Mouse (Mus musculus): Measurements from ENCODE around the gene Slc3a1. TPM values are rescaled to one million over a fixed set of nuclear protein-coding genes. Genes with fewer than 3 reads are reported as not detected.
A peak's percentile ranks its signal among the peaks of the same experiment; 100 is the strongest.

Slc3a1 gene
- polyA plus RNA-seq, 1 experiment from 2014 or later: 1.0 TPM

GRCm38 (mm10) chr17:85089621-85090020 lies 61.4 kb downstream of the Slc3a1 start:
- WGBS: under 1% methylated on average over 16 of the region's 16 CpGs

GRCm38 (mm10) chr17:85090120-85091099 lies 62.2 kb downstream of the Slc3a1 start, which contains the start of the genes Prepl and Camkmt:
Gene Prepl, minus strand, starts transcription at chr17:85090241.
Gene Camkmt, plus strand, starts transcription at chr17:85090552.
- H3K9me3 ChIP-seq (ENCODE audit: control insufficient read depth, low read length): no peaks in the 10 kb centered on the region
- no peaks in the 10 kb centered on the region for H3K36me3 ChIP-seq (ENCODE audit: control insufficient read depth, insufficient read depth, low read length)
- ATAC-seq (ENCODE audit: low FRiP score, low TSS enrichment) (peak; percentile 99), DNase-seq (ENCODE audit: low spot score) (peak; percentile 96)
- peak within 1 kb of the TSS; percentile 88 for H3K27ac ChIP-seq (replicated peaks)
- peak within 1 kb of the TSS; percentile 86 for H3K4me2 ChIP-seq (replicated peaks; ENCODE audit: low read depth)
- no peaks in the 10 kb centered on the region for H3K4me1 ChIP-seq (replicated peaks; ENCODE audit: control insufficient read depth, insufficient read depth)
- H3K27me3 ChIP-seq (ENCODE audit: control insufficient read depth, insufficient read depth, low read length): no peaks in the 10 kb centered on the region
- WGBS: under 1% methylated on average over 60 of the region's 63 CpGs
- H3K4me3 ChIP-seq (ENCODE audit: low read depth, low read length): peak within 1 kb of the TSS; percentile 88
- H3K9ac ChIP-seq (ENCODE audit: low read length): peak within 1 kb of the TSS; percentile 87
- TF ChIP-seq CTCF (IDR thresholded peaks at IDR 0.05; ENCODE audit: low read depth) (peak; percentile 52), EP300 (optimal IDR thresholded peaks at IDR 0.05) (peak; percentile 98)

More at GRCm38 (mm10) chr17:85089621-85090020, 61.4 kb downstream of the Slc3a1 start:
- Histone ChIP-seq H3K36me3 (ENCODE audit: control insufficient read depth, insufficient read depth, low read length) (no peaks in the 10 kb centered on the region), H3K9ac (ENCODE audit: low read length) (peak overlapping the region; percentile 87), H3K4me2 (replicated peaks; ENCODE audit: low read depth) (peak overlapping the region; percentile 86), H3K4me1 (replicated peaks; ENCODE audit: control insufficient read depth, insufficient read depth) (no peaks in the 10 kb centered on the region), H3K27me3 (ENCODE audit: control insufficient read depth, insufficient read depth, low read length) (no peaks in the 10 kb centered on the region), H3K27ac (replicated peaks) (peak overlapping the region; percentile 88), H3K4me3 (ENCODE audit: low read depth, low read length) (peak overlapping the region; percentile 88), H3K9me3 (ENCODE audit: control insufficient read depth, low read length) (no peaks in the 10 kb centered on the region)
- TF ChIP-seq EP300 (optimal IDR thresholded peaks at IDR 0.05): no peak
- no peak for TF ChIP-seq CTCF (IDR thresholded peaks at IDR 0.05; ENCODE audit: low read depth)
- ATAC-seq (ENCODE audit: low FRiP score, low TSS enrichment): peak; percentile 2; the same call in 1 of the 2 replicates
- no peak for DNase-seq (ENCODE audit: low spot score)

GRCm38 (mm10) chr17:85091762-85092161 lies 63.6 kb downstream of the Slc3a1 start:
- DNase-seq (ENCODE audit: low spot score) (no peak), ATAC-seq (ENCODE audit: low FRiP score, low TSS enrichment) (no peak)
- H3K36me3 ChIP-seq (ENCODE audit: control insufficient read depth, insufficient read depth, low read length): no peaks in the 10 kb centered on the region
- TF ChIP-seq EP300 (optimal IDR thresholded peaks at IDR 0.05) (no peak), CTCF (IDR thresholded peaks at IDR 0.05; ENCODE audit: low read depth) (no peak)
- H3K9me3 ChIP-seq (ENCODE audit: control insufficient read depth, low read length): no peaks in the 10 kb centered on the region
- no peaks in the 10 kb centered on the region for H3K27me3 ChIP-seq (ENCODE audit: control insufficient read depth, insufficient read depth, low read length)
- no peak overlapping the region for H3K4me3 ChIP-seq (ENCODE audit: low read depth, low read length)
- H3K4me2 ChIP-seq (replicated peaks; ENCODE audit: low read depth): peak overlapping the region; percentile 86; the same call in 1 of the 2 replicates
- no peak overlapping the region for H3K27ac ChIP-seq (replicated peaks)
- H3K4me1 ChIP-seq (replicated peaks; ENCODE audit: control insufficient read depth, insufficient read depth): no peaks in the 10 kb centered on the region
- H3K9ac ChIP-seq (ENCODE audit: low read length): no peak overlapping the region
- WGBS: 85% methylated on average over 6 of the region's 6 CpGs

GRCm38 (mm10) chr17:85096396-85096795 lies 68.2 kb downstream of the Slc3a1 start:
- DNase-seq (ENCODE audit: low spot score) (no peak), ATAC-seq (ENCODE audit: low FRiP score, low TSS enrichment) (no peak)
- Histone ChIP-seq H3K4me3 (ENCODE audit: low read depth, low read length) (no peak overlapping the region), H3K9me3 (ENCODE audit: control insufficient read depth, low read length) (0 out of 2 replicates have a peak, but pooled peaks cover 2% of the 10 kb centered on the region), H3K4me2 (replicated peaks; ENCODE audit: low read depth) (no peak overlapping the region), H3K4me1 (replicated peaks; ENCODE audit: control insufficient read depth, insufficient read depth) (no peaks in the 10 kb centered on the region), H3K9ac (ENCODE audit: low read length) (no peak overlapping the region), H3K36me3 (ENCODE audit: control insufficient read depth, insufficient read depth, low read length) (peaks cover 5% of the 10 kb centered on the region; the same call in 1 of the 2 replicates), H3K27ac (replicated peaks) (no peak overlapping the region), H3K27me3 (ENCODE audit: control insufficient read depth, insufficient read depth, low read length) (no peaks in the 10 kb centered on the region)
- 96% methylated on average over 3 of the region's 3 CpGs for WGBS
- no peak for TF ChIP-seq EP300 (optimal IDR thresholded peaks at IDR 0.05)
- no peak for TF ChIP-seq CTCF (IDR thresholded peaks at IDR 0.05; ENCODE audit: low read depth)

GRCm38 (mm10) chr17:85098677-85099323 lies 70.6 kb downstream of the Slc3a1 start:
- no peaks in the 10 kb centered on the region for H3K4me1 ChIP-seq (replicated peaks; ENCODE audit: control insufficient read depth, insufficient read depth)
- peaks cover 5% of the 10 kb centered on the region; the same call in 1 of the 2 replicates for H3K36me3 ChIP-seq (ENCODE audit: control insufficient read depth, insufficient read depth, low read length)
- ATAC-seq (ENCODE audit: low FRiP score, low TSS enrichment) (no peak), DNase-seq (ENCODE audit: low spot score) (no peak)
- 91% methylated on average over 7 of the region's 7 CpGs for WGBS
- H3K27me3 ChIP-seq (ENCODE audit: control insufficient read depth, insufficient read depth, low read length): no peaks in the 10 kb centered on the region
- no peak overlapping the region for H3K4me2 ChIP-seq (replicated peaks; ENCODE audit: low read depth)
- no peak overlapping the region for H3K9ac ChIP-seq (ENCODE audit: low read length)
- H3K27ac ChIP-seq (replicated peaks): no peak overlapping the region
- TF ChIP-seq EP300 (optimal IDR thresholded peaks at IDR 0.05) (no peak), CTCF (IDR thresholded peaks at IDR 0.05; ENCODE audit: low read depth) (no peak)
- H3K9me3 ChIP-seq (ENCODE audit: control insufficient read depth, low read length): 0 out of 2 replicates have a peak, but pooled peaks cover 2% of the 10 kb centered on the region
- no peak overlapping the region for H3K4me3 ChIP-seq (ENCODE audit: low read depth, low read length)

Measured in stomach, postnatal 0 days (tissue).